Mouse (Mus musculus) heart, embryonic 11.5 days (tissue): ENCODE data around the gene Olfr958. TPM values are rescaled to one million over a fixed set of nuclear protein-coding genes. Genes with fewer than 3 reads are reported as not detected.

ENCODE experiments used
- ATAC-seq: fragments of 200-750 bp; cut with Nextera tagmentation; replicated peaks from 2 replicates; pipeline ENCODE4 v1.8.0; 2017; ENCODE audit warnings: moderate library complexity; ENCODE audit not compliant: insufficient number of reproducible peaks, low FRiP score, low TSS enrichment
- H3K27ac ChIP-seq: fragments of 300-500 bp; sonication (generic); 2 replicates; pipeline ENCODE4 v1.5.1; 2014; ENCODE audit warnings: mild to moderate bottlenecking, low read depth, low read length
- H3K27me3 ChIP-seq: fragments of 300-500 bp; sonication (generic); 2 replicates; pipeline ENCODE4 v1.6.1; 2014; ENCODE audit warnings: mild to moderate bottlenecking, low read length, mixed read lengths; ENCODE audit not compliant: control insufficient read depth, insufficient read depth
- H3K36me3 ChIP-seq: fragments of 300-500 bp; sonication (generic); 2 replicates; pipeline ENCODE4 v1.6.1; 2014; ENCODE audit warnings: mild to moderate bottlenecking, low read length, moderate library complexity, mixed read lengths; ENCODE audit not compliant: control insufficient read depth, insufficient read depth
- H3K4me1 ChIP-seq: fragments of 300-500 bp; sonication (generic); 2 replicates; pipeline ENCODE4 v1.6.1; 2014; ENCODE audit warnings: low read length; ENCODE audit not compliant: control insufficient read depth, insufficient read depth
- H3K4me2 ChIP-seq: fragments of 300-500 bp; sonication (generic); 2 replicates; pipeline ENCODE4 v1.6.1; 2014; ENCODE audit warnings: mild to moderate bottlenecking, moderate library complexity
- H3K4me3 ChIP-seq: fragments of 300-500 bp; sonication (generic); 2 replicates; pipeline ENCODE4 v1.5.1; 2014; ENCODE audit warnings: low read depth, low read length
- H3K9ac ChIP-seq: fragments of 300-500 bp; sonication (generic); 2 replicates; pipeline ENCODE4 v1.6.1; 2014; ENCODE audit warnings: mild to moderate bottlenecking, low read depth, low read length, moderate library complexity
- H3K9me3 ChIP-seq: fragments of 300-500 bp; sonication (generic); replicated peaks from 2 replicates; pipeline ENCODE4 v1.6.1; 2016; ENCODE audit warnings: low read length; ENCODE audit not compliant: control insufficient read depth
- WGBS: fragments of 180-500 bp; shearing (Covaris S2); extraction: QIAGEN DNeasy Blood & Tissue Kit; methylation state at CpG from one replicate; pipeline ENCODE4 v1.1.7; 2014; ENCODE audit not compliant: insufficient replicate concordance; 5-methylcytosine and 5-hydroxymethylcytosine counted together
- polyA plus RNA-seq: library from polyadenylated mRNA; unstranded; fragments of >200 nt; fragmentation: Nextera tagmentation; extraction: Ambion mirVana; gene quantifications from 2 replicates; pipeline ENCODE4 v1.2.1, GENCODE M21; 2014

Olfr958 gene
- polyA plus RNA-seq, 1 experiment from 2014 or later = not detected

DNA sequence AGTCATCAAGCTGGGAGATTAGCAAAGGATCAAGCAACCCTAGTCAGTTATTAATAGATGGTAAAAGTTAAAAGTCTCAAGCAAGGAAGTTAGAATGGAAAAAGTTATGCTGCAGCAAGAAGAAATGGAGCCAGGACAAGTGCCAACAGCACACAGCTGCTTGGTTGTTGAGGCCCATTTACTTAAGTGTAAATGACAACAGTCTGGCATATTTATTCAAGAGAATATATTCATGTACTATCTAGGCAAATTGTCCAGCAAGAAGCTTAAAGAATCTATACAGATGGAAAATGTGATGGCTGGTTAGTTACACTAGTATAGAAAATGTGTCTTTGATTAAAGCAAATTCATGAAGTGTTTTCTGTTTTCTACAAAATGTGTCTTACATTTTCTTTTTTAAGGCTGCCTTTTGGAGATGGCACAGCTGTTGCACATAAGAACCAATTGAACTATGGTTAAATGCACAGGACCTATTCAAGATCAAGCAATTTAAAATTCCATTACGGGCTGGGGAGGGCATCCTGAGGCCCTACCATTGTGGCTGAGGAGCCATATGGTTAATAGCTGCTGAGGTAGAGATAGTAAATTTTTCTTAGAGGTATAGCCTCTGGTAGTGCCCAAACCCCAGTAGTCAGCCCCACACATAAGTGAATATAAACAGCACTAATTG, 30.1 kb downstream of the Olfr958 start:
- no peak for ATAC-seq
- Histone ChIP-seq H3K4me3 (no peak overlapping the region), H3K9ac (no peak overlapping the region), H3K4me2 (no peak overlapping the region), H3K4me1 (no peaks in the 10 kb centered on the region), H3K27ac (no peak overlapping the region), H3K9me3 (no peaks in the 10 kb centered on the region), H3K27me3 (no peaks in the 10 kb centered on the region), H3K36me3 (no peaks in the 10 kb centered on the region)
- WGBS = 85% methylated on average over 1 of the region's 1 CpGs

- no peaks in the 10 kb centered on the region for H3K4me1 ChIP-seq
- H3K36me3 ChIP-seq = no peaks in the 10 kb centered on the region
- H3K9ac ChIP-seq = no peak overlapping the region
- H3K9me3 ChIP-seq = no peaks in the 10 kb centered on the region
- no peak overlapping the region for H3K27ac ChIP-seq
- H3K4me3 ChIP-seq = no peak overlapping the region
- H3K4me2 ChIP-seq = no peak overlapping the region
- H3K27me3 ChIP-seq = no peaks in the 10 kb centered on the region
- no peak for ATAC-seq
These were observed 35.3 kb downstream of the Olfr958 start for GRCm38 (mm10) chr9:39518595-39518994.

- no peak within 1 kb of the TSS for H3K9ac ChIP-seq
- WGBS = 61% methylated on average over 3 of the region's 3 CpGs
These were observed 38.3 kb downstream of the Olfr958 start, which contains the start of gene Olfr957 for GRCm38 (mm10) chr9:39515531-39515930. Gene Olfr957 (minus strand): TSS chr9:39515809.

DNA sequence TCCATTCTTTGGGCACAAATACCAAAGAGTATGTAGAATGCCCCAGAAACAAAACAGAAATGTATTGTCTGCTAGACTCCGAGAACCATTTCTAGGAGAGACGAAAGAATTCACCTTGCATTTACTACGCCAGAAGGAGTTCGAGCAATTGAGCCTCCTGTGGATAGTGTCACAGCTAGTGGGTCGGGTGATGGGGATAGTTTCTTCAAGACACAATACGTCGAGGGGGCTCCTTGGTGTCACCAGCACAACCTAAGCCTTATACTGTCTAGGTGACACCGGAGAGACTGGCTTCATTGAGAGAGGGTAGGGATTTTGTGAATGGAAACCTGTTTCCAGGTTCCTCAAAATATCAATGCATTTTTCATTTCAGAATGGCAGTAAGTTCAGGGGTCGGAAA, 44.4 kb downstream of the Olfr958 start:
- no peaks in the 10 kb centered on the region for H3K27me3 ChIP-seq
- no peaks in the 10 kb centered on the region for H3K4me1 ChIP-seq
- no peak overlapping the region for H3K27ac ChIP-seq
- no peaks in the 10 kb centered on the region for H3K9me3 ChIP-seq
- no peak overlapping the region for H3K4me3 ChIP-seq
- H3K9ac ChIP-seq = no peak overlapping the region
- ATAC-seq = no peak
- no peaks in the 10 kb centered on the region for H3K36me3 ChIP-seq
- 69% methylated on average over 9 of the region's 9 CpGs for WGBS
- no peak overlapping the region for H3K4me2 ChIP-seq

More at GRCm38 (mm10) chr9:39515531-39515930, 38.3 kb downstream of the Olfr958 start, which contains the start of gene Olfr957:
- Histone ChIP-seq H3K27ac (no peak within 1 kb of the TSS), H3K4me2 (no peak within 1 kb of the TSS), H3K36me3 (no peaks in the 10 kb centered on the region), H3K27me3 (no peaks in the 10 kb centered on the region), H3K9me3 (no peaks in the 10 kb centered on the region), H3K4me1 (no peaks in the 10 kb centered on the region), H3K4me3 (no peak within 1 kb of the TSS)
- no peak for ATAC-seq

- no peaks in the 10 kb centered on the region for H3K27me3 ChIP-seq
- WGBS = 7% methylated on average over 6 of the region's 6 CpGs
- no peak overlapping the region for H3K4me2 ChIP-seq
- no peaks in the 10 kb centered on the region for H3K4me1 ChIP-seq
- no peak overlapping the region for H3K9ac ChIP-seq
- no peaks in the 10 kb centered on the region for H3K36me3 ChIP-seq
- H3K9me3 ChIP-seq = no peaks in the 10 kb centered on the region
- no peak for ATAC-seq
- H3K27ac ChIP-seq = no peak overlapping the region
- H3K4me3 ChIP-seq = no peak overlapping the region
These were observed 44.9 kb downstream of the Olfr958 start for GRCm38 (mm10) chr9:39508998-39509397.

Other genes with a start within 250 kb of the Olfr958 start
- gene Olfr948, start 228.0 kb downstream of the Olfr958 start, polyA plus RNA-seq = not detected in 2 replicates
- not detected in 2 replicates for gene Olfr951, start 166.6 kb downstream of the Olfr958 start, polyA plus RNA-seq
- gene Olfr952, start 126.9 kb downstream of the Olfr958 start, polyA plus RNA-seq = not detected in 2 replicates
- not detected in 2 replicates for gene Olfr954, start 97.4 kb downstream of the Olfr958 start, polyA plus RNA-seq
- gene Olfr955, start 82.1 kb downstream of the Olfr958 start, polyA plus RNA-seq = not detected in 2 replicates
- not detected in 2 replicates for gene Olfr44, start 60.1 kb downstream of the Olfr958 start, polyA plus RNA-seq
- gene Olfr957, start 38.2 kb downstream of the Olfr958 start, polyA plus RNA-seq = not detected in 2 replicates
- not detected in 2 replicates for gene Olfr959, start 21.5 kb upstream of the Olfr958 start, polyA plus RNA-seq
- 10.5 and 14.3 TPM in 2 replicates for gene AW551984, start 50.3 kb upstream of the Olfr958 start, polyA plus RNA-seq
- not detected in 2 replicates for gene Olfr148, start 56.6 kb upstream of the Olfr958 start, polyA plus RNA-seq
- not detected in 2 replicates for gene Olfr960, start 67.3 kb upstream of the Olfr958 start, polyA plus RNA-seq
- not detected in 2 replicates for gene Olfr961, start 91.0 kb upstream of the Olfr958 start, polyA plus RNA-seq
- gene Olfr963, start 113.2 kb upstream of the Olfr958 start, polyA plus RNA-seq = not detected in 2 replicates
- gene Olfr149, start 153.1 kb upstream of the Olfr958 start, polyA plus RNA-seq = not detected in 2 replicates
- gene Olfr965, start 157.3 kb upstream of the Olfr958 start, polyA plus RNA-seq = not detected in 2 replicates
- not detected in 2 replicates for gene Olfr150, start 176.9 kb upstream of the Olfr958 start, polyA plus RNA-seq
- not detected in 2 replicates for gene Olfr967, start 192.2 kb upstream of the Olfr958 start, polyA plus RNA-seq
- gene Olfr968, start 229.2 kb upstream of the Olfr958 start, polyA plus RNA-seq = not detected in 2 replicates
- not detected in 2 replicates for gene Olfr969, start 236.9 kb upstream of the Olfr958 start, polyA plus RNA-seq